Mouse (Mus musculus) myocyte (in vitro differentiated cells): ENCODE measurements around the gene Etv5. TPM values are rescaled to one million over a fixed set of nuclear protein-coding genes. Genes with fewer than 3 reads are reported as not detected.

Experiments used
- H3K27me3 ChIP-seq: one replicate; pipeline ENCODE4 v1.6.1; 2011; ENCODE audit not compliant: control insufficient read depth, insufficient read depth, insufficient read length
- H3K36me3 ChIP-seq: one replicate; pipeline ENCODE4 v1.6.1; 2011; ENCODE audit not compliant: control insufficient read depth, insufficient read depth
- H3K4me2 ChIP-seq: one replicate; pipeline ENCODE4 v1.6.1; 2011; ENCODE audit warnings: low read depth, control low read depth
- H3K4me3 ChIP-seq: one replicate; pipeline ENCODE4 v1.5.1; 2011; ENCODE audit warnings: mild to moderate bottlenecking, control low read depth, moderate library complexity
- H3K79me2 ChIP-seq: one replicate; pipeline ENCODE4 v1.6.1; 2011; ENCODE audit not compliant: control insufficient read depth, insufficient read depth
- H3ac ChIP-seq: one replicate; pipeline ENCODE4 v1.6.1; 2011; ENCODE audit not compliant: control insufficient read depth, insufficient read length
- CEBPB ChIP-seq: IDR thresholded peaks from 2 replicates; pipeline ENCODE4 v1.6.1; 2011; ENCODE audit warnings: mild to moderate bottlenecking, moderate library complexity; ENCODE audit not compliant: poor library complexity, insufficient read depth, severe bottlenecking
- E2F4 ChIP-seq: IDR thresholded peaks from one replicate; pipeline ENCODE4 v1.6.1; 2011; ENCODE audit warnings: mild to moderate bottlenecking, control low read depth, moderate library complexity; ENCODE audit not compliant: insufficient read depth
- MAX ChIP-seq: IDR thresholded peaks from one replicate; pipeline ENCODE4 v1.6.1; 2011; ENCODE audit warnings: low read depth, mild to moderate bottlenecking, control low read depth
- MYOD1 ChIP-seq, 3 experiments: IDR thresholded peaks; one replicate each; pipeline ENCODE4 v1.6.1; 2011; ENCODE audit warnings: control low read depth in 2 of 3, low read depth in 2 of 3, mild to moderate bottlenecking in 2 of 3, moderate library complexity in 1 of 3; ENCODE audit not compliant: insufficient read length in 2 of 3, control insufficient read depth in 1 of 3
- MYOG ChIP-seq, 3 experiments: IDR thresholded peaks; one replicate each; pipeline ENCODE4 v1.6.1; 2011; ENCODE audit warnings: control low read depth in 2 of 3, low read depth in 2 of 3, mild to moderate bottlenecking in 2 of 3; ENCODE audit not compliant: insufficient read length in 2 of 3, control insufficient read depth in 1 of 3, insufficient read depth in 1 of 3
- POLR2A ChIP-seq: IDR thresholded peaks from one replicate; pipeline ENCODE4 v1.6.1; 2011; ENCODE audit warnings: low read depth, mild to moderate bottlenecking, control low read depth, moderate library complexity; ENCODE audit not compliant: insufficient read length
- POLR2AphosphoS2 ChIP-seq: IDR thresholded peaks from one replicate; pipeline ENCODE4 v1.6.1; 2011; ENCODE audit warnings: low read depth, control low read depth; ENCODE audit not compliant: insufficient read length
- REST ChIP-seq: IDR thresholded peaks from one replicate; pipeline ENCODE4 v1.6.1; 2011; ENCODE audit warnings: mild to moderate bottlenecking, control low read depth, moderate library complexity; ENCODE audit not compliant: insufficient read depth, insufficient read length
- SRF ChIP-seq: IDR thresholded peaks from one replicate; pipeline ENCODE4 v1.6.1; 2011; ENCODE audit warnings: low read depth; ENCODE audit not compliant: control insufficient read depth, insufficient read length
- TCF12 ChIP-seq: IDR thresholded peaks from one replicate; pipeline ENCODE4 v1.6.1; 2011; ENCODE audit warnings: mild to moderate bottlenecking, control low read depth; ENCODE audit not compliant: poor library complexity, insufficient read depth, severe bottlenecking
- TCF3 ChIP-seq: IDR thresholded peaks from one replicate; pipeline ENCODE4 v1.6.1; 2011; ENCODE audit warnings: low read depth, control low read depth; ENCODE audit not compliant: insufficient read length
- USF1 ChIP-seq: IDR thresholded peaks from one replicate; pipeline ENCODE4 v1.6.1; 2011; ENCODE audit warnings: low read depth, mild to moderate bottlenecking, control low read depth, moderate library complexity
- polyA plus RNA-seq: library from polyadenylated mRNA; unstranded; fragments of >200 nt; fragmentation: generic; extraction: Trizol; gene quantifications from one replicate; pipeline ENCODE4 v1.2.1, GENCODE M21; 2012; ENCODE audit warnings: missing spikeins

Gene Etv5
- polyA plus RNA-seq, 1 experiment: 17.2 TPM

DNA sequence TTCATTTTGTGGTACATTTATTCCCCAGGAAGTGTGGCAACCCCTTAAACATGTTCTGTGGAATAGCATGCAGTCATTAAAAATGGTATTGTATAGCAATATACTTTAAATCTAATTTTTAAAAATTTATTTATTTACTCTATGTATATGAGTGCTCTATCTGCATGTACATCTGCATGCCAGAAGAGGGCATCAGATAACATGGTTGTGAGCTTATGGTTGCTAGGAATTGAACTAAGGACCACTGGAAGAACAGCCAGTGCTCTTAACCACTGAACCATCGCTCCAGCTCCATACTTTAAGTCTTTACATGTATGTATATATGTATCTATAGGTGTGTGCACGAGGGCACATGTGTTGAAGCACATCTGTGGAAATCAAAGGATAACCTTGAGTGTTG is 64.6 kb downstream of the Etv5 start:
- Histone ChIP-seq H3K36me3 (no peaks in the 10 kb centered on the region), H3K4me3 (no peak overlapping the region), H3K79me2 (no peaks in the 10 kb centered on the region), H3ac (no peak overlapping the region), H3K27me3 (no peaks in the 10 kb centered on the region), H3K4me2 (no peak overlapping the region)
- no peak for TF ChIP-seq POLR2AphosphoS2
- no peak for TF ChIP-seq USF1

GRCm38 (mm10) chr16:22372701-22373124 is 66.8 kb downstream of the Etv5 start:
- Histone ChIP-seq H3K4me2 (no peak overlapping the region), H3ac (no peak overlapping the region), H3K27me3 (no peaks in the 10 kb centered on the region), H3K79me2 (no peaks in the 10 kb centered on the region), H3K4me3 (no peak overlapping the region), H3K36me3 (no peaks in the 10 kb centered on the region)
- TF ChIP-seq E2F4 (no peak), MAX (no peak), SRF (no peak), TCF12 (no peak), POLR2A (no peak), POLR2AphosphoS2 (no peak)

DNA sequence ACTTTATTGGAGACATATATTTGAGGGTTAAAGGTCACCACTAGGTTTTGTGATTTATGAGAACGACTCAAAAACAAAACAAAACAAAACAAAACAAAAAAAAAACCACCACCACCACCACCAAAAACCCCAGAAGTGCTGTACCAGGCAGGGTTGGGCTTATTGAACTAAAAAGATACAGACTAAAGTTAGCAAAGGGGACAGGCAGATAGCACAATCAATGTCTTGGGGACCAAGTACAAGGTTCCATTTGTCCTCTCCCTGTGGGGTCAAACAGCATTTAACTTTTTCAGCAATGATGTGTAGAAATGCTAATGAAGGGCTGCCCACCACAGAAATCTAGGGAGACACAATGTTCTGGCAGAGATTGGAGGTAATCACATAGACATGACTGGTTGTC is 67.3 kb downstream of the Etv5 start:
- no peak overlapping the region for H3ac ChIP-seq
- H3K27me3 ChIP-seq: no peaks in the 10 kb centered on the region
- H3K4me2 ChIP-seq: no peak overlapping the region
- TF ChIP-seq TCF12 (no peak), MYOD1 (IDR thresholded peaks at IDR 0.05; ENCODE audit: control insufficient read depth in 1 of 3, insufficient read length in 2 of 3, low read depth in 2 of 3) (no peak), MAX (no peak), SRF (no peak), CEBPB (no peak), POLR2AphosphoS2 (no peak), USF1 (no peak), TCF3 (no peak), MYOG (IDR thresholded peaks at IDR 0.05; ENCODE audit: control insufficient read depth in 1 of 3, insufficient read depth in 1 of 3, insufficient read length in 2 of 3, low read depth in 2 of 3) (no peak), E2F4 (no peak), REST (no peak), POLR2A (no peak)
- no peak overlapping the region for H3K4me3 ChIP-seq
- H3K79me2 ChIP-seq: no peaks in the 10 kb centered on the region
- H3K36me3 ChIP-seq: no peaks in the 10 kb centered on the region

GRCm38 (mm10) chr16:22367099-22367498 is 72.4 kb downstream of the Etv5 start:
- Histone ChIP-seq H3K4me2 (no peak overlapping the region), H3K27me3 (no peaks in the 10 kb centered on the region), H3K4me3 (no peak overlapping the region), H3K79me2 (no peaks in the 10 kb centered on the region), H3ac (no peak overlapping the region), H3K36me3 (no peaks in the 10 kb centered on the region)
- no peak for TF ChIP-seq MAX
- no peak for TF ChIP-seq MYOG (IDR thresholded peaks at IDR 0.05; ENCODE audit: control insufficient read depth in 1 of 3, insufficient read depth in 1 of 3, insufficient read length in 2 of 3, low read depth in 2 of 3)
- no peak for TF ChIP-seq REST

GRCm38 (mm10) chr16:22366040-22366439 is 73.5 kb downstream of the Etv5 start:
- Histone ChIP-seq H3K4me3 (no peak overlapping the region), H3K79me2 (no peaks in the 10 kb centered on the region), H3K36me3 (no peaks in the 10 kb centered on the region), H3ac (no peak overlapping the region), H3K4me2 (no peak overlapping the region), H3K27me3 (no peaks in the 10 kb centered on the region)
- no peak for TF ChIP-seq POLR2AphosphoS2
- TF ChIP-seq MYOD1 (IDR thresholded peaks at IDR 0.05; ENCODE audit: control insufficient read depth in 1 of 3, insufficient read length in 2 of 3, low read depth in 2 of 3): no peak
- no peak for TF ChIP-seq TCF12
- no peak for TF ChIP-seq MYOG (IDR thresholded peaks at IDR 0.05; ENCODE audit: control insufficient read depth in 1 of 3, insufficient read depth in 1 of 3, insufficient read length in 2 of 3, low read depth in 2 of 3)
- TF ChIP-seq USF1: no peak
- no peak for TF ChIP-seq CEBPB
- TF ChIP-seq TCF3: no peak
- no peak for TF ChIP-seq POLR2A
- no peak for TF ChIP-seq REST
- TF ChIP-seq MAX: no peak
- TF ChIP-seq SRF: no peak
- no peak for TF ChIP-seq E2F4

GRCm38 (mm10) chr16:22365596-22365995 is 73.9 kb downstream of the Etv5 start:
- no peak overlapping the region for H3K4me3 ChIP-seq
- no peaks in the 10 kb centered on the region for H3K27me3 ChIP-seq

More at GRCm38 (mm10) chr16:22365596-22365995, 73.9 kb downstream of the Etv5 start:
- H3K4me2 ChIP-seq: no peak overlapping the region
- no peaks in the 10 kb centered on the region for H3K36me3 ChIP-seq
- no peak overlapping the region for H3ac ChIP-seq
- H3K79me2 ChIP-seq: no peaks in the 10 kb centered on the region
- TF ChIP-seq TCF12 (no peak), CEBPB (no peak), POLR2A (no peak), USF1 (no peak)
